ENCODE assay signal across 12 mouse cellular contexts in the genomic region with DNA sequence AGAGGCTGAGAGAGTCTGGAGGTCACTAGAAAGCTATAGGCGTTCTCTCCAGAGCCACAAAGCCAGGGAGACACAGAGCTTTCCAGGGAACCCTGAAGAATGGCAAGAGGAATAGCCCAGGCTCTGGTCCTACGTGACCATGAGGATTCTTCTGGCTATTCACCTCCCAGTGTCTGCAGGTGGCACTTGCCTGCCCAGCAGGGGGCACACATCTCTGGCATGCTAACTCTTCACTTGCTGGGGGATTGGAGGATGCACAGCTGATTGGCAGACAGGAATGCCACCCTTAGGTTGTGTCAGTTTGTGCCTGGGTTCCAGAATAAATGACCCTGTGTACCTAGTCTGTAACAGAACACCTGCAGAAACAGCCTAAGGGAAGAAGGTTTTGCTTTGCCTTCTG.
"Had no signal": no experiment of that assay in that cellular context is flagged by ENCODE, and none has a peak within 500 bp of the region (broad histone marks: within the 10 kb centered on the region; RNA-seq: fewer than 3 reads in every experiment).

No protein-coding gene starts in this region.

- H3K4me1 ChIP-seq: limb, embryonic 15.5 days; liver, embryonic 13.5 days; neural tube, embryonic 15.5 days had no signal

- DNase-seq: kidney, adult 11 months; kidney, postnatal 14 days; liver, embryonic 13.5 days; lung, adult 18-20 months; lung, postnatal 36 days; right cerebral cortex, adult 18-20 months; right cerebral cortex, postnatal 25 days; thymus, postnatal 14 days had no signal

- H3K9me3 ChIP-seq: limb, embryonic 15.5 days; liver, embryonic 13.5 days; midbrain, embryonic 10.5 days; neural tube, embryonic 15.5 days had no signal

- H3K27ac ChIP-seq: limb, embryonic 15.5 days; liver, embryonic 13.5 days; midbrain, embryonic 10.5 days; neural tube, embryonic 15.5 days had no signal

- H3K9ac ChIP-seq: limb, embryonic 15.5 days; liver, embryonic 13.5 days; neural tube, embryonic 15.5 days had no signal

- H3K27me3 ChIP-seq: limb, embryonic 15.5 days; liver, embryonic 13.5 days; neural tube, embryonic 15.5 days had no signal

- H3K36me3 ChIP-seq: limb, embryonic 15.5 days; liver, embryonic 13.5 days; midbrain, embryonic 10.5 days; neural tube, embryonic 15.5 days had no signal

- H3K4me2 ChIP-seq: limb, embryonic 15.5 days; liver, embryonic 13.5 days; neural tube, embryonic 15.5 days had no signal

- H3K4me3 ChIP-seq: limb, embryonic 15.5 days; liver, embryonic 13.5 days; midbrain, embryonic 10.5 days; myocyte; neural tube, embryonic 15.5 days had no signal
